Mouse (Mus musculus): ENCODE measurements around the gene Stum.

Stum gene

DNA sequence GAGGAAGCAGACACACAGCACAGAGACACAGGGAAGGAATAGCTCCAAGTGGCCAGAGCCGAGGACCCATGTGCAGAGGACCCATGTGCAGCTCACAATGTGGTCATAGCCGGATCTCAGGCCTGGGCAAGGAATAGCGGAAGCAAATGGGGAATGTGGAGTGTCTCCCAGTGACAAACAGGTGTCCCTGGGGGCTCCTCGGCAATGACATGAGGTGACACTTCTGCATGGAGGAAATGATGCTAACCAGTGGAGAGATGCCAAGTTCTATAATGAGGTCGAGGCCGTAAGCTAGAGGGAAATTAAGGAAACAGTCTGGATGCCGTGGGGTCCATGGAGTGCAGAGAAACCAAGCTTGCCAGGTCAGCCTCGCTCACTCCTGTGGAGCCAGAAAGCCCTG lies 54.4 kb downstream of the Stum start:
- no peak for DNase-seq (ENCODE audit: low spot score)

DNA sequence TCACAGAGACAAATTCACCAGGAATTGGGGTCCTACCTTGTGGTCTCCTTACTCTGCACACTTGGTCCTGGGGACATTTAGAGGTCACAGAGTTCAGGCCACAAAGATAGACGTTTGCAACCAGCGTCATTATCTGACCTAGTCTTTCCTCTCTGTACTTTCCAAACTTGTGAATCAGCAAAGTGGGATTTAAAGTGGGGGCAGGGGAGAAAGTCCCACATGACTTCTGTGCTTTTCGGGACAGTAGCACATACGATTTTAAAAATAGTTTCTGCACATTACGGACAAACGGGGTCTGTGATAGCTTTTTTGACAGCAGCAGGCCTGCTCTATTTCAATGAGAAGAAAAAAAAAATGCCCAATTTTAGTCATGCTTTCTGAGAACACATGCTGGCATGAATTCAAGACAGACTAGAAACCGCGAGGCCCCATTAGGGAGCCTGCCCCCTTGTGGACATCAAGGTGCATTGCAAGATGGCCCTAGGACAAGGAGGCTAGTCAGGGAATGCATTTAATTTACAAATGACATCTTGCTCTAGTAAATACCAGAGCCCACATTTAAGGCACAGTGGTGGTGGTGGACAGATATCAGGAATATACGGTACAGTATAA lies 55.1 kb downstream of the Stum start:
- DNase-seq (ENCODE audit: low spot score): peak; percentile 86

DNA sequence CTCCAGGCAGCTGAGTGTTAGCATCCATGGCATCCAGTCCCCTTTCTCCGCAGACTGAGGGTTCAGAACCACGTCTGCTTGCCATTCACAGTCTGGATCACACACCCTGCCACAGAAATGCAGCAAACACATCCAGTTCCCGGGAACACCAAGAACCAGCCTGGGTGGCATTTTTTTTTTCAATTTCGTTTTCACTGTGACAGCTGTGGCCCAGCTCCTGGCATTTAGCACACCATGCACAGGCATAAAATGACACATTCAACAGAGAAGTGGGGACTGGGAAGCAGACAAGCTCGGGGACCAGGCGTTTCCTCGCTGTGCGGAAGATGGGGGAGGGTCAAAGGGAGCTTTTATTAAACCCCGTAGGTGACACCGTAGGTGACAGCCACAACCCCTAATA lies 55.6 kb downstream of the Stum start:
- DNase-seq (ENCODE audit: low spot score): no peak

DNA sequence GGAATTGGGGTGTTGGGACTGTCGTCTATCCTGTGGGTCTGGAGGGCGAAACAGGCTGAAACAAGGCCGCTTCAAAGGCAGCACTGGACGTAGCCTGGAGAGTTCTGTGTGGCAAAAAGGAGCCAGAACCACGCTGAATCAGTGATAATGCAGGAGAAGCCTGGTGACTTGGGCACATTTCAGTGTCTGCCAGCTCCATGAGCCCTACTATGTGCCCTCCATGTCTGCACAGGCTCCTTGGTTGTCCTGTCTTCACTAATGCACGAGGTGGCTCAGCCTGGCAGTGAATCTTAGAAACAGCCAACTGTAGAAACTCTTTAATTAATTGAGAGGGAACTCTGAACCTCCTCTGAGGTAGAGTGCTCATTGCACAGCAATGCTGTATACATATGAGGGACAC lies 56.9 kb downstream of the Stum start:
- no peak for DNase-seq (ENCODE audit: low spot score)

- no peak for DNase-seq (ENCODE audit: low spot score)
Observed at GRCm38 (mm10) chr1:180423931-180424330, 59.4 kb downstream of the Stum start.

- no peak for DNase-seq (ENCODE audit: low spot score)
Observed at GRCm38 (mm10) chr1:180423008-180423639, 60.2 kb downstream of the Stum start.

DNA sequence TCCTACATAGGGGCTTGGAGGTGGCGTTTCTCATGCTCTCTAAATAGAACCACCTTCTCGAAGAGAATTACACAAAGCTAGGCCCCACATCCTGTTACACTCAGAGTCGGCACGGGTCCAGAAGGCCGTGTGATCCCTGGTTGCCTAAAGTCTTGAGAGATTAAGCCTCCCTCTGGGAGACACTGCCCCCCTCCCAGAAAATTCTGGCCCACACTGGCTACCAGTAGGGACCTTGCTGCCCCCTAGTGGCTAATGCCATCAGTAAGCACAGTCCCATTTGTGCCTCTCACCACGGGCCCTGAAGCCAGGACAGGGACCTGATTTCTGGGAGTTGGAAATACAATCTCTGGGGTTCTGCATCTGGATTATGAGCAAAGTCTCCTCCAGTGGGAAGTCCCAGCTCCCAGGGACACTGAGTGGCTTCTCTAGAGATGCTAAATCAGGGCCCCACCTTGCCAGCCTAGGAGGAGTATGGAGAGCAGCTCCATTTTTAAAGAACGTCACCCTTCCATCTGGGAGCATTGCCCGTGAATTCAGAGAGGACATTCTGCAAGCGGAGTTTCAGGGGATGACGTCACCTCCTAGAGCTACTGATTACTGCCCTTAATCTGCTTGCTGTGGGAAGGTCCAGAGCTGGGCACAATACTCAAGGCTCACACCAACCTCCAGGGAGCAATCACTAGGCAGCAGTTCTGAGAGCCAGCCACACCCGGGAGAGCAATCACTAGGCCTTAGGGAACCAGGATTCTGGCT lies 61.1 kb downstream of the Stum start:
- DNase-seq (ENCODE audit: low spot score): peak; percentile 85

- DNase-seq (ENCODE audit: low spot score): no peak
Observed at GRCm38 (mm10) chr1:180421165-180421909, 62.0 kb downstream of the Stum start.

- peak; percentile 53 for DNase-seq (ENCODE audit: low spot score)
Observed at GRCm38 (mm10) chr1:180420496-180421164, 62.7 kb downstream of the Stum start.

DNA sequence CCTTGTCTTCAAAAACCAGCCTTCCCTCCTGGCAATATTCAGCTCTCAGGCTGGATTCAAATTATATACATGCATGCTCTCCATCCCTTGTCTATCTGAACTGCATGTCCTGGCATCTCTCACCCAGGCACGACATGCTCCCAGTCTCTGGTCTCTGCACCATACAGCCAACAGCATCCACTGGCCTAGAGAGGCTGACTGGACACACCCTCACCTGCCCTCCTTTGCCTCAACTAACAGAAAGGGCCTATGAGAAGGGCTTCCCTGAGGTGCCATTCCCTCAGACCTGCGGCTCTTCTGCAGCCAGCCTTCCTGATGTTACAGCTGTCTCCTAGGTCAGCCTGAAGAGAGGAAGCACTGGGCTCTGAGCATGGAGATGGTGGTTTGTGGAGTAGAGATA lies 64.2 kb downstream of the Stum start:
- no peak for DNase-seq (ENCODE audit: low spot score)

DNA sequence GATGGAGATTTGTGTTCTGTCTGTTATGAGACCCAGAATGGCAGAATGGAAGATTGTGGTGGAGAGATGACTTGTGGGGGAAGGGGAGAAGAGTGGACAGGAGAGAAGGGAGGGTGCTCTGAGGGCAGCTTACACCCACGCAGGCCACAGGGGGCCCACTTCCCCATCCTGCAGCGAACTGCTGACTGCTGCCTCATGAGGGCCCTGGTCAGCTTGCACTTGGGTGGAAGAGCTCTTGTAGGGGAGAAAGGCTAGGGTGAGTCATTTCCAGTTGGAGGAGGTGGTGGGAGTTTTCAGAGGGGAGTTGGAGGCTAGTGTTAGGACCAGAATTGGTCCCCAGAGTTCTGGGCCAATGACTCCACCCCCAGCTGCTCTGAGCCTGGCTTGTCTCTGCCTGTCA lies 66.2 kb downstream of the Stum start:
- DNase-seq (ENCODE audit: low spot score): no peak

DNA sequence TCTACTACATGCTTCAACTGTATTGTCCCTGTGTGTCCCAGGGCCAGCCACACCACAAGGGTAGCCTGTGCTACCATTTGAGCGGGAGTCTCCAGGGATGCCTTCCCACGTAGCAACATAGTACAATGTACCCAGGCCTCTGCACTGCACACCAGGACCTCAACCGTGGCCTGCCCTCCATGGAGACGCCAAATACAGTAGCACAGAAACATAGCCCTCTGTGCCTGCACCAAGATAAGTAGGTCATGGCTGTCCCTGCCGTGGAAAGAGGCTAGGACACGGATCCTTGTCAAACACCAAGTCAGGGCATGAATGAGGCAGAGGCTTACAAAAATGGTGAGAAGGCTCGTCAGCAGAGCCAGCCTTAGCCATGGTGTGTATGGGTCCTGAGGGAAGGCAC lies 67.5 kb downstream of the Stum start:
- DNase-seq (ENCODE audit: low spot score): no peak

- DNase-seq (ENCODE audit: low spot score): no peak
Observed at GRCm38 (mm10) chr1:180415064-180415463, 68.2 kb downstream of the Stum start.

GRCm38 (mm10) chr1:180410306-180410705 lies 73.0 kb downstream of the Stum start:
- no peak for DNase-seq (ENCODE audit: low spot score)

GRCm38 (mm10) chr1:180409771-180410170 lies 73.5 kb downstream of the Stum start:
- no peak for DNase-seq (ENCODE audit: low spot score)

DNA sequence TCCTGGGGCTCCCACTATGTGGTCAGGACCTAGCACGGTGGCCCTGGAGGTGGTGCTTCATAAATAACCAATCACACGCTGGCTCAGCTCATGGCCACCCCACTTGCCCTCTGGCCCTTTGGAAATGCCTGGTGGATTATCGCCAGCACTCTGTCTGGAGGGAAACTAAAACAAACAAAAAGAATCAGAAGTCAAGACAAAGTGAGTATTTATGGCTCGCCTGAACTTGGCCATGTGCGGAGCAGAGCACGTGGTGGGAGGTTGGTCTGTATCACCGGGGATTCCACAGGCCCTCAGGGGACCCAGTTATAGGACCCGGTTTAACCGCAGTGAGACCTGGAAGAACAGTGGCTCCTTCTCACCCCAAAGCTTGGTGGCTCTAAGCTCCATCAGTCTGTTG lies 74.5 kb downstream of the Stum start:
- DNase-seq (ENCODE audit: low spot score): peak; percentile 15

- no peak for DNase-seq (ENCODE audit: low spot score)
Observed at GRCm38 (mm10) chr1:180407727-180408719, 75.3 kb downstream of the Stum start.

DNA sequence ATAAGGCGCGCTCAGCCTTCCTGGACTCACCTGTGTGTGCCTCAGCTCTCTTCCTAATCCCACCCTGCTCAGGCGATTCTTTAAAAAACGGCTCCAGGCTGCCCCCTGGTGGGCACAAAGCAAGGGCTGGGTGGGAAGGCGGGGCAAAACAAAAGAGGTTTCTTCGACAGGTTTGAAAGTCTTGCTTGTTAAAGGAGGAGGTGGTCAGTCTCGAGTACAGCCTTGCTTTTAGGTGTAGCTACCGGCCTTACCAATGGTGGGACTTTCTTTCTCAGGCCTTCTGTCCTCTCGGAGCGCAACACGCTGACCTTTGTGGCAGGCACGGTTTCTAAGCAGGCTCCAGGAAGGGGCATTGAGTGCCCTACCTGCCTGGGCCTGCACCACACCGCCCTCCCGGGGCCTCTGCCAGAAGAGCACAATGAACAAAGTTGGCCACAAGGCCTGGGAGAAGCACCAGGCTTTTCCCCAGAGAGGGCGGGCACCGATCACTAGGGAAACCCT lies 76.1 kb downstream of the Stum start:
- DNase-seq (ENCODE audit: low spot score): peak; percentile 84

GRCm38 (mm10) chr1:180406336-180407035 lies 76.8 kb downstream of the Stum start:
- DNase-seq (ENCODE audit: low spot score): peak; percentile 13

Data from embryo, embryonic 10.5 days (tissue).